Mouse (Mus musculus) induced T-regulatory cell, adult 2 months (primary cell): ENCODE results near the gene Hlcs.

Experiments
- DNase-seq: peaks from one replicate; pipeline ENCODE4 v3.0.0-alpha.2; 2012; ENCODE audit warnings: low read depth

Hlcs gene

GRCm38 (mm10) chr16:94079075-94079855, 234.1 kb downstream of the Hlcs start:
- no peak for DNase-seq
